Mouse (Mus musculus): ENCODE results near the gene Otulin.

Otulin gene

DNA sequence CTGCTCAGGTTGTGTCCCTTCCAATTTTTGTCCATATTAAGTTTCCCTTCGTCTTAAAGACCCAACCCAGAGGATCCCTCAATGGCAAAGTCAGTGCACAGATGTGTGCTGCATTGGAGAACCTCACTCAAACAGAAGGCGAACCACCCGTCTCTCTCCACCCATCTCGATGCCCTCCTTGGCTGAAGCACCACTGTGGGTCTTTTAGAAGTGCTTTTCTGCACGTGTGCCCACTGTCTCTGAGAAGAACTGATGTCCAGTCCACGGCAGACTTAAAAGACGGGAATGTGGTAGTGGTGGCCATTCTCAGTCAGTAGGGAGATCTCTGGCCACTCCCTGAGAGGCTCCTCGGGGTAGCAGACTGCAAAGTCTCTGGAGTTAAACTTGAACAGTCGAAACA lies 26.1 kb upstream of the Otulin start:
- no peak for DNase-seq

- no peak for DNase-seq
Measured at GRCm38 (mm10) chr15:27655015-27655414, 24.5 kb upstream of the Otulin start.

DNA sequence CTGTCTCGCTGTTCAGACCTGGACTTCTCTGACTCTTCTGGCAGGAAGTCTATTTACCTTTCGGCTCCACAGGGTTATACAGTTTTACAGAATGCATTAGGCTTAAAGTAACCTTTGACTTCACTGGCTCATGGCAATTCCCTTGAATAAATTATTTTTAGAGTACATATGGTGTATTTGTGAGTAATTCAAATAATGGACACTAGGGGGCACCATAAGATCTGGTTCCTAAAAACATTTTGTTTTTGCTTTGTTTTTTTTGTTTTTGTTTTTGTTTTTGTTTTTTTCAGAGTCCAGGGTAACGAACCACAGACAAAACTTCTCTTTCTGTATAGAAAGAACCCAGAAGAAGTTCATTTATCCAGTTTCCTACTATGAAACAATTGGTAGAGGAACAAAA lies 17.2 kb upstream of the Otulin start:
- no peak for DNase-seq

DNA sequence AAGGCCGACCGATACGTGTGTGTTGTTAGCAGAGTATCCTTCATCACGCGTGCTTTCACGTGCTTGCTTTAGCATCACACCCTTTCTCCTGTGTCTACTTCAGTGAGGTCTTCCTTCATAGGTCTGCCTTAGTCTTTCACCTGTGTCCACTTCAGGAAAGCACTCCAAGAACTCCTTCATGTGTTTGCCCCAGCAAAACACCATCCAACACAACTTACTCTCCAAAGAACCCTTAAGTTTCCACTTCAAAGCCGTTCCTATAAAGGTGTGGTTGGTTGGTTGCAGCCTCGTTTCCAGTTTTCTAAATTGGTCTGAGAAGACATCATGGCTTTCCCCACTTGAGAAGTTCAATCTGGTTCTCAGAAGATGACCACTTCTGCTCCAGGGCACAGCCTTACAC lies 16.2 kb upstream of the Otulin start:
- DNase-seq = no peak

DNA sequence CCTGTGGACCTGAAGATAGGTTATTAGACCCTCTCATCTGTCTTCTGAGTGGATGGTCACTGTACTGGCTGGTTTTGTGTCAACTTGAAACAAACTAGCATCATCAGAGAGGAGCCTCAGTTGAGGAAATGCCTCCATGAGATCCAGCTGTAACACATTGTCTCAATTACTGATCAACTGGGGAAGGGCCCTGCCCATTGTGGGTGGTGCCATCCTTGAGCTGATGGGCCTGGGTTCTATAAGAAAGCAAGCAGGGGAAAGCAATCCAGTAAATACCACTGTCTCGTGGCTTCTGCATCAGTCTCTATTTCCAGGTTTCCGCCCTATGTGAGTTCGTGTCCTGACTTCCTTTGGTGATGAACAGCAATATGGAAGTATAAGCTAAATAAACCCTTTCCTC lies 14.8 kb upstream of the Otulin start:
- no peak for DNase-seq

GRCm38 (mm10) chr15:27642895-27643294 lies 12.4 kb upstream of the Otulin start:
- DNase-seq = peak; percentile 47

- no peak for DNase-seq
Measured at GRCm38 (mm10) chr15:27641171-27641570, 10.7 kb upstream of the Otulin start.

GRCm38 (mm10) chr15:27633941-27634900 lies 3.7 kb upstream of the Otulin start:
- DNase-seq = no peak

- DNase-seq = no peak
Measured at GRCm38 (mm10) chr15:27629800-27630600, 493 bp downstream of the Otulin start.

DNA sequence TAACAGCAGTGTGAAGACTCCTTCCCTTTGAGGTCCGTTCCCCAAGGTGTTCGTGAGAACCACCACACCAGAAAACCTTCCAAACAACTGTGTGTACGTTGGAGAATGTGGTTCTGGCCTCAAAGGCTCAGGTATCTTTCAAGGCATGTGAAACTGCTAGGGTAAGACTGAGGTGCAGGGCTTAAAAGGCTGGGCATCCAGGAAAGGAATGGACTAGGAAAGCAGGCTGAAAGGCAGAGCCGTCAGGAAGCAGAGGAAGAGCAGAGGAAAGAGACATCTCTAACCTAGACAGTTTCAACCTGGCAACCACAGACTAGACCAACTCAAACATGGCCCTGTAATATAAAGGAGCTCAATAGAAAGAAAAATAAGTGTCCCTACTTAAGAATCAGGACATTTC lies 1.4 kb downstream of the Otulin start:
- no peak for DNase-seq

GRCm38 (mm10) chr15:27627794-27628193 lies 2.7 kb downstream of the Otulin start:
- DNase-seq = no peak

- no peak for DNase-seq
Measured at GRCm38 (mm10) chr15:27626314-27626713, 4.2 kb downstream of the Otulin start.

GRCm38 (mm10) chr15:27625890-27626255 lies 4.6 kb downstream of the Otulin start:
- no peak for DNase-seq

GRCm38 (mm10) chr15:27625014-27625889 lies 5.2 kb downstream of the Otulin start:
- DNase-seq = no peak

- no peak for DNase-seq
Measured at GRCm38 (mm10) chr15:27623286-27623685, 7.2 kb downstream of the Otulin start.

DNA sequence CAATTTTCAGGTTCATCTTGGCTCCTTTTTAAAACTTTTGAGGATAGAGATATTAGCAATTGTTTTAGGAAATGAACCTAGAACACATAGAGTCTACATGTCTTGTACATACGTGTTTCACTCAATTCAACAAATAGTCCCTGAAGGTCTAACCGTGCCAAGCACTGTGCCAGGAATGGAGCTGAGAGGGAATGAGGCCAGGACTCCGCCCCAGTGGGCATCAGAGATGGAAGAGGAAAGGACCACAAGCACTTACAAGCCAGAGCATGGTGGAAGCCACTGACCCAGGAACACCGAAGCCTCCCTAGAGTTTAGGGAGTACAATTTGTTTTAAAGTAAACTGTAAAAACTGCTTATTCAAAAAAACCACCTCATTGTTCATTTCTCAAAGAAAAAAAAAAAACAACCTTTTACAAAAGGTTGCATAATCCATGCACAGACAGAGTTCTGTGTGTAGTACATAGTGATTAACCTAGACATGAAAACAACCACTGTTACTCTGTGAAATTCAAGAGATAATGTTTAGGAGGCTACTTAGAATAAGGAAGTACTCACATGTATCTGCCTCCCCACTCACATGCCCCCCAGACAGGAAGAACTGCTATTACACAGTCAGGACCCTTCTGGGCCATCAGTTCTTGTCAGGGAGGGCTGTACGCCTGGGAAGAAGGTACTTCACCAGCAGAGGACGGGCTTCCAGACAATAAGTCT lies 9.9 kb downstream of the Otulin start:
- no peak for DNase-seq

- DNase-seq = no peak
Measured at GRCm38 (mm10) chr15:27619683-27620082, 10.8 kb downstream of the Otulin start.

DNA sequence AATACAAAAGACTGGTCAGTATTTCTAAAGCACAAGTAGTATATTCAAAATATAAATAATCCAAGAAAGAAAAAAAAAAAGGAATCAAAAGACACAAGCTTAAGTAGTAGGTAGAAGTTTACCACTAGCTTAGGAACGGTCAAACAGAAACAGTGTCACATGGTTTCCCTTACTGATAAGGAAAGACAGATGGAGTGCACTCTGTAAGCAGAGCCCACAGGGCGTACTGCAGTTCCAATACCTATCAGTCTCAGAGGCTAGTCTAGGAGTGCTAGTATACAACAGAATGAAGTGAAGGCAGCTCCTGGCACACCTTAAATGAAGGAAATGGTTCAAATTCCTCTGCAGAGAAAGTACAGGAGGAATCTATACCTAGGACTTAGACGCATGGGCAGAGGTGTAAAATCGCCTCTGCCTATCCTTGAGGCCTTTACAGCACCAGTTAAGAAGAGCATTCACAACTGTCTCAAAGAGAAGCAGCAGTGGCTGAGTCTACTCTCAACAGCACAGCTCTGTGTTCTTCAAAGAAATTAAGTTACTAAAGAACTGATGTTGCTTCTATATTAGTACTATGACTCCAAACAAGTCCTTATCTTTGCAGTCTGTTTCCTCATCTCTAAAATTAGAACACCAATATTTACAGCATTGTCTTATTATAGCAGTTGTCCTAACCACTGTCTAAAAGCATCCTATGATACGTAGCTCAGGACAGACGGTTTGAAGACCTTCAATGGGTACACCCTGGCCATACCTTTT lies 11.5 kb downstream of the Otulin start:
- no peak for DNase-seq

GRCm38 (mm10) chr15:27617227-27617626 lies 13.3 kb downstream of the Otulin start:
- DNase-seq = no peak

DNA sequence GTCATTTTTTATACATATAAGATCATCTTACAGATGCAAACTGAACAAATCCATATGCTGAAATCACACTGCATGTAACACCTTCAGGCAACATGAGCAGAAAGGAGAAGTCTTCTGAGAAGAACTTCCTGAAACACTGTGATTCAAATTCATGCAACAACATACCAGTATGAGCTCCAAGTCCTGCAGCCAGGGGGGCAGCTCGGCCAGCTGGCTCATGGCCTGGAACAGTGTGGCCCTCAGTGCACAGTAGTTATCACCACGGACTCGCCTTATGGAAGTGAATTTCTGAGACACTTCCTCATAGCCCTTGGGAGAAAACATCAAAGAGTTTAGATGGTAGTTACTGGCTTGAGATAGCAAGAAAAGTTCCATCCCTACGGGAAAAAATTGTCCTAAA lies 14.3 kb downstream of the Otulin start:
- DNase-seq = no peak

- DNase-seq = no peak
Measured at GRCm38 (mm10) chr15:27613255-27613654, 17.2 kb downstream of the Otulin start.
